Mouse (Mus musculus) adrenal gland, adult 18-20 months (tissue): ENCODE measurements around the gene Ltf. TPM values are rescaled to one million over a fixed set of nuclear protein-coding genes. Genes with fewer than 3 reads are reported as not detected.

Source experiments
- DNase-seq, 2 experiments: peaks; one replicate each; pipeline ENCODE4 v3.0.0; 2021 to 2022; ENCODE audit warnings: low spot score in 2 of 2
- total RNA-seq, 2 experiments: library from RNA; stranded (reverse); gene quantifications; 1 replicate in 1 of 2; 2 replicates in 1 of 2; pipeline ENCODE4 v1.2.3; 2021

Ltf gene
- total RNA-seq, 2 experiments from 2014 or later, result 1.2 to 1.7 TPM

GRCm38 (mm10) chr9:111086995-111087606 lies 68.0 kb downstream of the Ltf start:
- DNase-seq, result no peak

- no peak for DNase-seq
These were observed 68.9 kb downstream of the Ltf start for GRCm38 (mm10) chr9:111087960-111088359.

GRCm38 (mm10) chr9:111088886-111089285 lies 69.8 kb downstream of the Ltf start:
- no peak for DNase-seq

Other genes starting within 250 kb of the Ltf start
- gene Prss42, start 221.1 kb upstream of the Ltf start, total RNA-seq, result not detected
- gene Prss44, start 205.3 kb upstream of the Ltf start, total RNA-seq, result not detected
- not detected for gene Prss43, start 192.6 kb upstream of the Ltf start, total RNA-seq
- not detected for gene Prss45, start 184.7 kb upstream of the Ltf start, total RNA-seq
- gene Prss46, start 174.8 kb upstream of the Ltf start, total RNA-seq, result not detected
- gene Prss50, start 161.3 kb upstream of the Ltf start, total RNA-seq, result not detected
- gene Als2cl, start 139.4 kb upstream of the Ltf start, total RNA-seq, result 10 to 100 TPM; 16.5 to 32.6 TPM
- gene Tmie, start 139.2 kb upstream of the Ltf start, total RNA-seq, result 1 to 10 TPM; 2.1 to 4.7 TPM
- gene Fam240a, start 102.4 kb upstream of the Ltf start, total RNA-seq, result not detected
- gene Tdgf1, start 73.1 kb upstream of the Ltf start, total RNA-seq, result not detected
- gene Lrrc2, start 67.7 kb upstream of the Ltf start, total RNA-seq, result 10 to 100 TPM in 1 of 2 experiments, 1 to 10 TPM in 1; 4.0 to 10.4 TPM
- 1 to 10 TPM; 3.8 to 5.4 TPM for gene Rtp3, start 28.7 kb upstream of the Ltf start, total RNA-seq
- 10 to 100 TPM in 1 of 2 experiments, 1 to 10 TPM in 1; 9.3 to 10.2 TPM for gene Ccrl2, start 38.2 kb downstream of the Ltf start, total RNA-seq
- gene Lrrfip2, start 98.3 kb downstream of the Ltf start, total RNA-seq, result 10 to 100 TPM; 48.8 to 58.4 TPM